Mouse (Mus musculus): ENCODE results near the gene Tppp. TPM values are rescaled to one million over a fixed set of nuclear protein-coding genes. Genes with fewer than 3 reads are reported as not detected.

The Tppp gene
- polyA plus RNA-seq, 1 experiment: 0.68 TPM

GRCm38 (mm10) chr13:74071714-74072113, 62.5 kb downstream of the Tppp start:
- Histone ChIP-seq H3K4me1 (ENCODE audit: control insufficient read depth, insufficient read depth, low read length) (no peaks in the 10 kb centered on the region), H3K27me3 (ENCODE audit: control insufficient read depth, insufficient read depth, low read length) (no peaks in the 10 kb centered on the region), H3K36me3 (ENCODE audit: control insufficient read depth, insufficient read depth, low read length) (no peaks in the 10 kb centered on the region), H3K4me3 (ENCODE audit: control insufficient read depth, low read depth, low read length) (no peak overlapping the region), H3K27ac (ENCODE audit: control insufficient read depth, insufficient read depth, low read depth, low read length) (no peak overlapping the region)
- TF ChIP-seq CTCF (IDR thresholded peaks at IDR 0.05; ENCODE audit: control insufficient read depth, insufficient read depth, insufficient replicate concordance, low read depth, low read length): no peak
- no peak for TF ChIP-seq POLR2A (IDR thresholded peaks at IDR 0.05; ENCODE audit: control insufficient read depth, low read depth, low read length)

DNA sequence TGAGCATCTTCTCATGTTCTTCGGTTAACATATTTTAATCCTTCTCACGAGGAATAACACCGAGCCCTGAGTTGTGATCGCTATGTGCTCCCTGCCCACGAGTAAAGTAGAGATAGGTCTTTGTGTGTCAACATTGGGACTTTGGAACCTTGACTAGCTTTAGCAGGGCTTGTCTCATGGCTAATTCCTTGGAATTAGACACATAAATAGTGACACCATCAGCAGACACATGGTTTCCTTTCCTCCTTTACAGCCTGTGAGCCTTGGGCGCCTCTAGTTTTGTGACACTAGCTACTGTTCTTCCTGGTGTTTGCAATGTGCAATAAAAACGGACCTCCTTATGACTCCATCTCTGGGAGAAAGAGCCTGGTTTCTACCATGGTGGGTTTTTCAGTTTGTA, 64.2 kb downstream of the Tppp start:
- no peak for TF ChIP-seq CTCF (IDR thresholded peaks at IDR 0.05; ENCODE audit: control insufficient read depth, insufficient read depth, insufficient replicate concordance, low read depth, low read length)
- no peak for TF ChIP-seq POLR2A (IDR thresholded peaks at IDR 0.05; ENCODE audit: control insufficient read depth, low read depth, low read length)
- H3K27ac ChIP-seq (ENCODE audit: control insufficient read depth, insufficient read depth, low read depth, low read length): no peak overlapping the region
- H3K36me3 ChIP-seq (ENCODE audit: control insufficient read depth, insufficient read depth, low read length): no peaks in the 10 kb centered on the region
- H3K4me3 ChIP-seq (ENCODE audit: control insufficient read depth, low read depth, low read length): no peak overlapping the region
- H3K27me3 ChIP-seq (ENCODE audit: control insufficient read depth, insufficient read depth, low read length): no peaks in the 10 kb centered on the region
- no peaks in the 10 kb centered on the region for H3K4me1 ChIP-seq (ENCODE audit: control insufficient read depth, insufficient read depth, low read length)

Other genes with a start within 250 kb of the Tppp start
- gene Nkd2, start 161.8 kb upstream of the Tppp start, polyA plus RNA-seq (2012; rRNA removed): 3.8 and 4.5 TPM in 2 replicates
- gene Trip13, start 71.6 kb upstream of the Tppp start, polyA plus RNA-seq (2012; rRNA removed): 4.1 and 5.0 TPM in 2 replicates
- gene Brd9, start 71.6 kb upstream of the Tppp start, polyA plus RNA-seq (2012; rRNA removed): 49.1 and 50.8 TPM in 2 replicates
- gene Zdhhc11, start 45.6 kb upstream of the Tppp start, polyA plus RNA-seq (2012; rRNA removed): 40.2 and 44.3 TPM in 2 replicates
- gene Cep72, start 52.9 kb downstream of the Tppp start, polyA plus RNA-seq (2012; rRNA removed): 63.2 and 69.1 TPM in 2 replicates
- gene Slc9a3, start 112.0 kb downstream of the Tppp start, polyA plus RNA-seq (2012; rRNA removed): 1.0 and 1.9 TPM in 2 replicates
- gene Exoc3, start 199.3 kb downstream of the Tppp start, polyA plus RNA-seq (2012; rRNA removed): 28.4 and 34.2 TPM in 2 replicates